Mouse (Mus musculus) gastrocnemius, adult 2 months (tissue): ENCODE results near the gene Tmem86a. TPM values are rescaled to one million over a fixed set of nuclear protein-coding genes. Genes with fewer than 3 reads are reported as not detected.

Source experiments
- DNase-seq: peaks from one replicate; pipeline ENCODE4 v3.0.0; 2022
- H3K27ac ChIP-seq: fragments of 200-600 bp; 2 replicates; pipeline ENCODE4 v1.8.1; 2022; ENCODE audit warnings: mild to moderate bottlenecking
- H3K4me3 ChIP-seq: fragments of 200-600 bp; 2 replicates; pipeline ENCODE4 v1.8.1; 2022; ENCODE audit warnings: mild to moderate bottlenecking, moderate library complexity
- CTCF ChIP-seq: fragments of 200-600 bp; IDR thresholded peaks from 2 replicates; pipeline ENCODE4 v1.8.1; 2022; ENCODE audit warnings: antibody characterized with exemption, mild to moderate bottlenecking, moderate library complexity
- intact Hi-C: fragments of 180-260 bp; cut with DNase I; formaldehyde crosslinking; loops from one replicate; pipeline ENCODE4 v1.15.1; 2025
- total RNA-seq, 2 experiments: library from RNA; stranded (reverse); gene quantifications; 2 replicates each; pipeline ENCODE4 v1.2.3; 2021

The Tmem86a gene
- total RNA-seq, 2 experiments from 2014 or later, result 4.0 to 4.8 TPM

GRCm38 (mm10) chr7:47061560-47061959, 11.2 kb downstream of the Tmem86a start:
- intact Hi-C loops, result no loop called here
- Histone ChIP-seq H3K4me3 (no peak overlapping the region), H3K27ac (no peak overlapping the region)
- no peak for DNase-seq
- no peak for TF ChIP-seq CTCF

- Histone ChIP-seq H3K4me3 (no peak overlapping the region), H3K27ac (no peak overlapping the region)
- intact Hi-C loops, result no loop called here
- DNase-seq, result no peak
- no peak for TF ChIP-seq CTCF
These were observed 16.5 kb downstream of the Tmem86a start for GRCm38 (mm10) chr7:47066942-47067341.

GRCm38 (mm10) chr7:47067879-47068278, 17.5 kb downstream of the Tmem86a start:
- DNase-seq, result no peak

GRCm38 (mm10) chr7:47072551-47072950, 22.1 kb downstream of the Tmem86a start:
- Histone ChIP-seq H3K27ac (no peak overlapping the region), H3K4me3 (no peak overlapping the region)
- DNase-seq, result no peak
- intact Hi-C loops, result no loop called here
- TF ChIP-seq CTCF, result peak; percentile 28; the same call in 1 of the 2 replicates

More at GRCm38 (mm10) chr7:47067879-47068278, 17.5 kb downstream of the Tmem86a start:
- no peak overlapping the region for H3K27ac ChIP-seq
- H3K4me3 ChIP-seq, result no peak overlapping the region
- intact Hi-C loops, result no loop called here
- no peak for TF ChIP-seq CTCF

GRCm38 (mm10) chr7:47073536-47074521, 23.4 kb downstream of the Tmem86a start:
- H3K27ac ChIP-seq, result no peak overlapping the region
- no peak for TF ChIP-seq CTCF
- no peak for DNase-seq
- no peak overlapping the region for H3K4me3 ChIP-seq
- intact Hi-C loops, result no loop called here

GRCm38 (mm10) chr7:47076193-47076592, 25.8 kb downstream of the Tmem86a start:
- TF ChIP-seq CTCF, result no peak
- no peak for DNase-seq
- no peak overlapping the region for H3K27ac ChIP-seq
- intact Hi-C loops, result no loop called here
- H3K4me3 ChIP-seq, result no peak overlapping the region

- no peak for TF ChIP-seq CTCF
- intact Hi-C loops, result no loop called here
- Histone ChIP-seq H3K27ac (no peak overlapping the region), H3K4me3 (no peak overlapping the region)
- DNase-seq, result no peak
These were observed 26.3 kb downstream of the Tmem86a start for GRCm38 (mm10) chr7:47076729-47077128.

- DNase-seq, result peak; percentile 48
- Histone ChIP-seq H3K4me3 (no peak overlapping the region), H3K27ac (no peak overlapping the region)
- peak; percentile 39 for TF ChIP-seq CTCF
- intact Hi-C loops, result no loop called here
These were observed 27.1 kb downstream of the Tmem86a start for GRCm38 (mm10) chr7:47077451-47077850.

- intact Hi-C loops, result loop anchor here (1.0 to 5.0 kb wide), 2 partner anchors 58 to 119 kb away; no protein-coding TSS in a partner anchor
- no peak for DNase-seq
These were observed 30.5 kb downstream of the Tmem86a start for GRCm38 (mm10) chr7:47080868-47081267.

GRCm38 (mm10) chr7:47081277-47081676, 30.9 kb downstream of the Tmem86a start:
- DNase-seq, result peak; percentile 71
- Histone ChIP-seq H3K4me3 (no peak overlapping the region), H3K27ac (no peak overlapping the region)
- peak; percentile 93 for TF ChIP-seq CTCF
- intact Hi-C loops, result loop anchor here (1.0 to 5.0 kb wide), 2 partner anchors 58 to 119 kb away; no protein-coding TSS in a partner anchor

More at GRCm38 (mm10) chr7:47080868-47081267, 30.5 kb downstream of the Tmem86a start:
- no peak overlapping the region for H3K27ac ChIP-seq
- H3K4me3 ChIP-seq, result no peak overlapping the region
- no peak for TF ChIP-seq CTCF

GRCm38 (mm10) chr7:47085075-47085474, 34.7 kb downstream of the Tmem86a start:
- Histone ChIP-seq H3K4me3 (no peak overlapping the region), H3K27ac (no peak overlapping the region)
- intact Hi-C loops, result no loop called here
- DNase-seq, result no peak
- TF ChIP-seq CTCF, result no peak

GRCm38 (mm10) chr7:47093935-47094334, 43.5 kb downstream of the Tmem86a start:
- DNase-seq, result no peak
- Histone ChIP-seq H3K4me3 (no peak overlapping the region), H3K27ac (no peak overlapping the region)
- intact Hi-C loops, result no loop called here
- TF ChIP-seq CTCF, result no peak

GRCm38 (mm10) chr7:47094969-47095368, 44.6 kb downstream of the Tmem86a start:
- no peak for DNase-seq
- Histone ChIP-seq H3K27ac (no peak overlapping the region), H3K4me3 (no peak overlapping the region)
- intact Hi-C loops, result no loop called here
- TF ChIP-seq CTCF, result no peak

- H3K4me3 ChIP-seq, result no peak overlapping the region
- intact Hi-C loops, result no loop called here
- no peak overlapping the region for H3K27ac ChIP-seq
- DNase-seq, result no peak
- TF ChIP-seq CTCF, result no peak
These were observed 47.6 kb downstream of the Tmem86a start for GRCm38 (mm10) chr7:47098044-47098443.
